Mouse (Mus musculus) midbrain, postnatal 0 days (tissue): Measurements from ENCODE around the gene Brsk2. TPM values are rescaled to one million over a fixed set of nuclear protein-coding genes. Genes with fewer than 3 reads are reported as not detected.
"Not testable (repeated sequence)": the region's sequence is repeated elsewhere in the genome, so short reads cannot be mapped to it uniquely, and the experiment has no call there.

Experiments used
- ATAC-seq: fragments of 200-750 bp; cut with Nextera tagmentation; 2 replicates; pipeline ENCODE4 v1.8.0; 2017; ENCODE audit warnings: moderate number of reproducible peaks, mild to moderate bottlenecking, moderate TSS enrichment, moderate library complexity; ENCODE audit not compliant: low FRiP score
- DNase-seq: peaks from one replicate; pipeline ENCODE4 v3.0.0-alpha.2; 2015; ENCODE audit warnings: low spot score
- H3K27ac ChIP-seq: fragments of 300-500 bp; sonication (generic); 2 replicates; pipeline ENCODE4 v1.5.1; 2014; ENCODE audit warnings: low read depth, mild to moderate bottlenecking, low read length, mixed read lengths
- H3K27me3 ChIP-seq: fragments of 300-500 bp; sonication (generic); 2 replicates; pipeline ENCODE4 v1.6.1; 2014; ENCODE audit warnings: low read length, control low read depth, mixed read lengths; ENCODE audit not compliant: insufficient read depth
- H3K36me3 ChIP-seq: fragments of 300-500 bp; sonication (generic); 2 replicates; pipeline ENCODE4 v1.6.1; 2014; ENCODE audit warnings: low read length, control low read depth, mixed read lengths; ENCODE audit not compliant: insufficient read depth
- H3K4me1 ChIP-seq: fragments of 300-500 bp; sonication (generic); 2 replicates; pipeline ENCODE4 v1.6.1; 2014; ENCODE audit warnings: mild to moderate bottlenecking, control low read depth, antibody characterized with exemption, low read length, mixed read lengths; ENCODE audit not compliant: insufficient read depth
- H3K4me2 ChIP-seq: fragments of 300-500 bp; sonication (generic); 2 replicates; pipeline ENCODE4 v1.6.1; 2014; ENCODE audit warnings: low read depth, mild to moderate bottlenecking, low read length, mixed read lengths; ENCODE audit not compliant: poor library complexity, severe bottlenecking
- H3K4me3 ChIP-seq: fragments of 300-500 bp; sonication (generic); 2 replicates; pipeline ENCODE4 v1.5.1; 2014; ENCODE audit warnings: low read depth, mild to moderate bottlenecking, low read length, moderate library complexity
- H3K9ac ChIP-seq: fragments of 300-500 bp; sonication (generic); replicated peaks from 2 replicates; pipeline ENCODE4 v1.6.1; 2014; ENCODE audit warnings: mild to moderate bottlenecking, low read length, moderate library complexity, mixed read lengths; ENCODE audit not compliant: poor library complexity, severe bottlenecking
- H3K9me3 ChIP-seq: fragments of 300-500 bp; sonication (generic); 2 replicates; pipeline ENCODE4 v1.6.1; 2016; ENCODE audit warnings: low read length, control low read depth
- CTCF ChIP-seq: IDR thresholded peaks from 2 replicates; pipeline ENCODE4 v1.5.1; 2016; ENCODE audit warnings: antibody characterized with exemption, mild to moderate bottlenecking
- WGBS: fragments of 180-500 bp; shearing (Covaris S2); extraction: QIAGEN DNeasy Blood & Tissue Kit; methylation state at CpG from one replicate; pipeline ENCODE4 v1.1.7; 2014; 5-methylcytosine and 5-hydroxymethylcytosine counted together
- polyA plus RNA-seq: library from polyadenylated mRNA; unstranded; fragments of >200 nt; fragmentation: Nextera tagmentation; extraction: Ambion mirVana; gene quantifications from 2 replicates; pipeline ENCODE4 v1.2.1, GENCODE M21; 2015
- total RNA-seq: library from RNA; depleted of rRNA; stranded (reverse); fragments of >200 nt; gene quantifications from 2 replicates; pipeline ENCODE4 v1.2.3, GENCODE M21; 2014

Gene Brsk2
- total and polyA plus RNA-seq, 2 experiments from 2014 or later = 20.1 to 159 TPM

DNA sequence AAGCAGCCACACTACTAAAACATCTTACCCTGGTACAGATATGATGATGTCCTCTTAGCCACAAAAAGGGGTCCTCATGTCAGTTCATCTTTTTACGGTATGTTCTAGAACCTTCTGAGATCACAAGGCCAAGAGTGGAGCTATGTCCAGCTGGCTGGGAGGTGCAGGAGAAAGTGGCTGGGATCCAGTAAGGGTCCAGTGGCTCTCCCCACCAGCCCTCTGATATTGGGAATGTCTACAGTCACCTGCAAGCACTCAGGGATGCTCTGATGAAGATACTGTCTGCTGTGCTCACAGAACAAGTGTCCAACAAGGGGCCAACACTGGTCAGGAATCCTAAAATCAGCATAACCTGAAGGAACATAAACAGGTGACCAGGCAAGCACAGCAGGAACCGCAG lies 31.1 kb upstream of the Brsk2 start, which contains the start of gene Tollip:
TSS of gene Tollip (minus strand) at position 101 of the 400 bp plus-strand sequence.
- WGBS = 88% methylated on average over 2 of the region's 2 CpGs
- Histone ChIP-seq H3K9me3 (no peaks in the 10 kb centered on the region), H3K27me3 (no peaks in the 10 kb centered on the region), H3K4me1 (0 out of 2 replicates have a peak, but pooled peaks cover under 1% of the 10 kb centered on the region), H3K4me3 (no peak within 1 kb of the TSS), H3K27ac (no peak within 1 kb of the TSS), H3K9ac (no peak within 1 kb of the TSS), H3K36me3 (no peaks in the 10 kb centered on the region), H3K4me2 (no peak within 1 kb of the TSS)
- ATAC-seq = no peak
- TF ChIP-seq CTCF = no peak
- DNase-seq = no peak

DNA sequence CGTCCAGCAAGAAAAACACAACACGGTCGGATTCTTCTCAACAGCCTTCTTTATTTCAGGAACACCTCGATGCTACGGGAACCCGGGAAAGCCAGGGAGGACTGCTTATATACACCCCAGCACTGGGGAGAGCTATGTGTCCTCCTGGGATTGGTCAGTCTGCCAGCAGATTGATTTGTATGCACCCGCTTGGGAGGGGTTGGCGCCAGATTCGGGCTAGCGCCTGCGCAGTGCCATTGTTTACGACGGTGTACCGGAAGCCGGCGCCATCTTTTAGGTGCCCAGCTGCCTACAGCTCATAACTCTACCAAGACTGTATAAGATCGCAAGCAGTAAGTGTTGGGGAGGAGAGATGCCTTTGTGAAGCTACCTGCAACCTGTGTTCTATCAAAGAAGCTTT lies 25.4 kb upstream of the Brsk2 start:
- H3K9ac ChIP-seq, H3K4me1 ChIP-seq, DNase-seq, ATAC-seq, H3K9me3 ChIP-seq, H3K4me2 ChIP-seq, H3K27ac ChIP-seq, H3K27me3 ChIP-seq, H3K4me3 ChIP-seq, H3K36me3 ChIP-seq: not testable (repeated sequence)
- 94% methylated on average over 17 of the region's 17 CpGs for WGBS

DNA sequence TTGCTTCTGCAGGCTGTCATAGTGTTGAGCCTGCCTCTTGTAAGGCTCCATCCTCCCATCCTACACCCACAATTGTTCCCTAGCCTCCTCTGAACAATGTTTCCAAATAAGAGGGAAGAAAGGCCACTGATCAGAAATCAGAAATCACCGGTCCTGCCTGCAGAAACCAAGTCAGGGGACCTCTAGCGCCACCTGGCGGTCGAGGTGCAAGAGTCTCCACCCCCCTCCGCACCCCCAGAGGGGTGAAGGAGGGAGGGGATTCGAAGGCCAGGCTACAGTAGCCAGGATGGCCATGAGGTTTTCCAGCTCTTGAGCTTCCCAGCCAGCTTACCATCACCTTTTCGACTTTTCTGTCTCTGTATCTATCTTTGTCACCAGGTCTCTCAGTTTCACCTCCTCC lies 24.6 kb upstream of the Brsk2 start:
- no peaks in the 10 kb centered on the region for H3K36me3 ChIP-seq
- TF ChIP-seq CTCF = peak; percentile 94
- DNase-seq = peak; percentile 84
- 2% methylated on average over 7 of the region's 7 CpGs for WGBS
- H3K9me3 ChIP-seq = no peaks in the 10 kb centered on the region
- H3K4me3 ChIP-seq = no peak overlapping the region
- no peaks in the 10 kb centered on the region for H3K27me3 ChIP-seq
- H3K27ac ChIP-seq = no peak overlapping the region
- no peak overlapping the region for H3K9ac ChIP-seq
- no peak overlapping the region for H3K4me2 ChIP-seq
- ATAC-seq = 0 out of 2 replicates have a peak, but pooled peaks have one; percentile 41
- no peaks in the 10 kb centered on the region for H3K4me1 ChIP-seq

DNA sequence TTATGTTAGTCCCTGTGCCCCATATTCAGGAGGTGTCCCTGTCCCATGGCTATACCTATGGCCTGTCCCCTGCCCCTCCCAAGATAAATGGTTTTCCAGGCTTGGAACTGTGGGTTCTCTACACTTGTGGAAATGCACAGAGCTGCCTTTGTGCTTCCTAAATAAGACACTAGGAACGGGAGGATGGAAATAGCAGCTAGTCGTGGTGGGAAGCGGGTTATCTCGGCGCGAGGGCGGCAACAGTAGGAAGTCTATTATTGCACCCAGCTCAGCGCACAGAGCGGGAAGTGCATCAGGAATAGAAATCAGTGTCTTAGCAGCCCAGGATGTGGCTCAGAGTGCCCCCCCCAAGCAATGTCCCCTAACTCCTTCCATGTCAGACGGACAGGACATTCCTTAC lies 20.9 kb upstream of the Brsk2 start:
- H3K9ac ChIP-seq = no peak overlapping the region
- no peak overlapping the region for H3K27ac ChIP-seq
- no peak for TF ChIP-seq CTCF
- no peak overlapping the region for H3K4me2 ChIP-seq
- H3K36me3 ChIP-seq = no peaks in the 10 kb centered on the region
- no peaks in the 10 kb centered on the region for H3K27me3 ChIP-seq
- no peak for ATAC-seq
- H3K4me1 ChIP-seq = no peaks in the 10 kb centered on the region
- no peaks in the 10 kb centered on the region for H3K9me3 ChIP-seq
- DNase-seq = no peak
- no peak overlapping the region for H3K4me3 ChIP-seq
- WGBS = 77% methylated on average over 10 of the region's 10 CpGs

DNA sequence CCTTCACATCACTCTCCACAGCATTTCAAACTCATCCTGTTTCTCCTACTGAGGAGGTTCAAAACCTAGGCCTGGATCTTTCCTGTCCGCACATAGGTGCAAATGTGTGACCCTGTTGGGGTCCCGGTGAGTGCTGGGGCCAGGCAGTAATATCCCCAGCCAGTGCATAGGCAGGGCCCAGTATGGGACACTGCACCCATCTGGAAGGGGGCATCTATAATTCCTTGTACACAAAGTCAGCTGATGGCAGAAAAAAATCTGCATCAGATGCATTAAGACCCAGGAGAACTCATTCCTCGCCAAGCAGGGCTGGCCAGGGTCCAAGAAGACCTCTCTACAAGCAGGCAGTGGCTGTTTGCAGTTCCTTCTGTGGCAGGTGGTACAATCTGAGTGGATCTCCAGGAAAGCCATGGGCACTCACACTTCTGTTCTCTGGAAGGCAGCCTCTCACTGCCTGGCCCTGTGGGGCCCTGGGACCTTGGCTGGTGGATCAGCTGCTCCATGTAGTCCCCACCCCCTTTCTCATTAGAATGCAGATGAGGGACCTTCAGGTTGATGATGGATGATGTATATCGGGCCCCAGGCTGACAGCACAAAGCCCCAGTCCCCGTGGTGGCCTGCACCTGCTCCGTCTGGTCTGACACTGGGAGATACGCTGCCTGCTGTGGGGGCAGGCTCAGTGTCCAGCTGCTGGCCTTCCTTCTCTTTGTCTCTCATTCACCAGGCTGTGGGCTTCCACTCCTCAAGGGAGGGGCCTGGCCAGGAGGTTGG lies 15.2 kb upstream of the Brsk2 start:
- no peak overlapping the region for H3K9ac ChIP-seq
- no peaks in the 10 kb centered on the region for H3K4me1 ChIP-seq
- DNase-seq (peak; percentile 88), ATAC-seq (peak; percentile 44; the same call in 1 of the 2 replicates)
- H3K27me3 ChIP-seq = peaks cover 1% of the 10 kb centered on the region; the same call in 1 of the 2 replicates
- no peak overlapping the region for H3K4me2 ChIP-seq
- WGBS = 44% methylated on average over 7 of the region's 7 CpGs
- TF ChIP-seq CTCF = no peak
- no peaks in the 10 kb centered on the region for H3K36me3 ChIP-seq
- no peak overlapping the region for H3K27ac ChIP-seq
- H3K4me3 ChIP-seq = no peak overlapping the region
- no peaks in the 10 kb centered on the region for H3K9me3 ChIP-seq

DNA sequence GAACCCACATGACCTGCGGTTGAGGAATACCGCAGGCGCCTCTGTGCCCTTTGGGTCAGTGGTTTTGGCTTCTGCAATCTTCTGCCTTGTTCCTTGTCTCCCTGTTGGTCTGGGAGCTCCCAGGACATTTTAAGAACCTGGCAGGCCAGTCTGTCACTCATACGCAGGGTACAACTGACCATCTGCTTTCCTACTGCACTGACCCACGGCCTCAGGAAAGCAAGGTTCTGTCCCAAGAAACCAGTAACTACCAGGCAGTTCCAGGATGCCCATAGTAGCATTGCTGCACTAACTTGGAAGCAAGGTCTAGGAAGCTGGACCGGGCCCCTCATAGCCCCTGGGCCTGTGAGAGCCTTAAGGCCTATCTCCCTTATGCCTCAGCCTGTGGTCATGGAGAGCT lies 14.6 kb upstream of the Brsk2 start:
- no peak overlapping the region for H3K4me2 ChIP-seq
- H3K9ac ChIP-seq = no peak overlapping the region
- no peaks in the 10 kb centered on the region for H3K36me3 ChIP-seq
- H3K27ac ChIP-seq = no peak overlapping the region
- no peaks in the 10 kb centered on the region for H3K9me3 ChIP-seq
- H3K4me1 ChIP-seq = no peaks in the 10 kb centered on the region
- H3K27me3 ChIP-seq = peaks cover 4% of the 10 kb centered on the region; the same call in 1 of the 2 replicates
- 85% methylated on average over 6 of the region's 6 CpGs for WGBS
- no peak for TF ChIP-seq CTCF
- ATAC-seq (no peak), DNase-seq (no peak)
- no peak overlapping the region for H3K4me3 ChIP-seq
